Mouse (Mus musculus) embryonic facial prominence, embryonic 10.5 days (tissue): ENCODE measurements around the gene Rspry1. TPM values are rescaled to one million over a fixed set of nuclear protein-coding genes. Genes with fewer than 3 reads are reported as not detected.
A peak's percentile ranks its signal among the peaks of the same experiment; 100 is the strongest.

Source experiments
- DNase-seq: peaks from one replicate; pipeline ENCODE4 v3.0.0-alpha.2; 2017; ENCODE audit warnings: low spot score
- H3K27ac ChIP-seq: fragments of 300-500 bp; sonication (generic); replicated peaks from 2 replicates; pipeline ENCODE4 v1.5.1; 2016; ENCODE audit warnings: mild to moderate bottlenecking
- H3K27me3 ChIP-seq: fragments of 300-500 bp; sonication (generic); replicated peaks from 2 replicates; pipeline ENCODE4 v1.6.1; 2016; ENCODE audit warnings: low read depth, mild to moderate bottlenecking; ENCODE audit not compliant: poor library complexity, severe bottlenecking
- H3K36me3 ChIP-seq: fragments of 300-500 bp; sonication (generic); replicated peaks from 2 replicates; pipeline ENCODE4 v1.6.1; 2016; ENCODE audit warnings: mild to moderate bottlenecking, moderate library complexity
- H3K4me1 ChIP-seq: fragments of 300-500 bp; sonication (generic); 2 replicates; pipeline ENCODE4 v1.6.1; 2016
- H3K4me3 ChIP-seq: fragments of 300-500 bp; sonication (generic); 2 replicates; pipeline ENCODE4 v1.5.1; 2016; ENCODE audit warnings: mild to moderate bottlenecking, moderate library complexity
- H3K9me3 ChIP-seq: fragments of 300-500 bp; sonication (generic); 2 replicates; pipeline ENCODE4 v1.6.1; 2016; ENCODE audit warnings: mild to moderate bottlenecking
- WGBS: fragments of 180-500 bp; shearing (Covaris S2); methylation state at CpG from one replicate; pipeline ENCODE4 v1.1.7; 2016; 5-methylcytosine and 5-hydroxymethylcytosine counted together
- polyA plus RNA-seq: library from polyadenylated mRNA; unstranded; fragments of >200 nt; fragmentation: Nextera tagmentation; extraction: Ambion mirVana; gene quantifications from 2 replicates; pipeline ENCODE4 v1.2.1, GENCODE M21; 2016

The Rspry1 gene
- polyA plus RNA-seq, 1 experiment from 2014 or later, result 47.1 TPM

DNA sequence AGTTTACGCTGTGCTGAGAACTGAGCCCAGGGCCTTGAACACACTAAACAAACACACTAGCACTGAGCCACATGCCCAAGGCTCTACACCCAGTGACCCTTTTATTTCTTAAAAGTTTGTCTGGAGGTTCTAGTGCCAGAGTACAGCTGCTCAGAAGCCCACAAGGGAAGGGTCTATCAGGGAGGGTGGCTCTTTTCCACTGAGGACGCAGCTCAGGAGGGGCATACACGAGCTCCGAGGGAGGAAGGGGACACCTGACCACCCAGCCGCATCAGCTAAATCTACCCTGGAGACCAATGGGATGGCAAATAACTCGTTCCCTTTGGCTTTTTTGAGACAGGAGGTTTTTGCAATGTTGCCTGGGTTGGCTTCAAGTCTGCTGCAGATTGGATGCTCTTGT lies 96.2 kb downstream of the Rspry1 start:
- Histone ChIP-seq H3K27me3 (peaks cover 63% of the 10 kb centered on the region), H3K9me3 (no peaks in the 10 kb centered on the region), H3K36me3 (no peaks in the 10 kb centered on the region), H3K27ac (no peak overlapping the region), H3K4me3 (no peak overlapping the region), H3K4me1 (peaks cover 20% of the 10 kb centered on the region)
- peak; percentile 4 for DNase-seq
- WGBS, result 79% methylated on average over 6 of the region's 6 CpGs

DNA sequence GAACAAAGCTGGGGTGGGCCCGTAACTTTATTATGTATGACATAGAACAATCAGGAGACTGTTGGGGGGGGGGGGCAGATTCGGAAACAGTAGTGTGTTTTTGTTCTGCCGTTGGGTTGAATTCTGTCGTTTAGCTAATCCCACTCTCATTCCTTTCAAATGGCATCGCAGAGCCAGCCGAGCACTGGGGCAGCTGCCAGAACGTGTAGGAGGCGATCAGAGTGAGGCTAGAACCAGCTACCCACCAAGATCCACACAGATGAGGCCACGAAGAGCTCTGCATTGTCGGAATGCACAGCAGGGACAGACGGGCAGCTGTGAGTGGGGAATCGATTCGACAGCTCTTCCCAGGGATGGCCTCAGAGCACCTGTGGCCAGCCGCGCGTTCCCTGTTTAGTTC lies 97.6 kb downstream of the Rspry1 start:
- Histone ChIP-seq H3K4me3 (no peak overlapping the region), H3K4me1 (peaks cover 20% of the 10 kb centered on the region), H3K27me3 (peaks cover 49% of the 10 kb centered on the region), H3K36me3 (no peaks in the 10 kb centered on the region), H3K27ac (no peak overlapping the region), H3K9me3 (no peaks in the 10 kb centered on the region)
- peak; percentile 6 for DNase-seq
- 70% methylated on average over 16 of the region's 16 CpGs for WGBS

DNA sequence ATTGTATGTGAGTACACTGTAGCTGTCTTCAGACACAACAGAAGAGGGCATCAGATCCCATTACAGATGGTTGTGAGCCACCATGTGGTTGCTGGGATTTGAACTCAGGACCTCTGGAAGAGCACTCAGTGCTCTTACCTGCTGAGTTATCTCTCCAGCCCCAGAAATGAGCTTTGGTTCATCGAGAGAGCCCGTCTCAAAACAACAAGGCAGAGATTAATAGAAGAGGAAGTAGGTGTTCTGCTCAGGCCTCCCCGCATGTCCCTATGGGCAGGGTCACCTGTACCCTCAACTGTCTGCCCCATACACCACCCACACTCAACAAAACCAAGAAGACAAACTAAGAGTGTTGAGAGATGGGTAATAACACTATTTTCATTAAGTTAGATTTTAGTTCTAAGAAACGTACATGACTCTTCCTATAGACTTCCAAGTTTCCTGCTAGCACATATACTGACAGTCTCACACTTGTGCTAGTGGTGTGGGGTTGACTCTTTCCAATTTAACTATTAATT lies 98.7 kb downstream of the Rspry1 start:
- DNase-seq, result peak; percentile 3

DNA sequence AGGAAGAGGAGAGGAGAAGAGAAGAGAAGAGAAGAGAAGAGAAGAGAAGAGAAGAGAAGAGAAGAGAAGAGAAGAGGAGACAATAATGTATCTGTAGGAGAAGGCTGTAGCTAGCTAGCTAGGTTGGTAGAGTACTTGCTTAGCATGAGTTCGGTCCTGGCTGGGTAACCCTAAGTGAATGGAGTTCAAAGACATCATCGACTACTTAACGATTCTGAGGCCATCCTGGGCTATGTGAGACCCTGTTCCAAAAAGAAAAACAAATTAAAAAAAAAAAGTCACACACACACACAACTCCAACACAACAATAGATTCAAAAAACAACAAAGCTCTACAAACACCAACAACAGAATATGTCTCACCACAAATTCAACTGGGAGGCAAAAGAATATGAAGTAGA lies 100.4 kb downstream of the Rspry1 start:
- H3K9me3 ChIP-seq, result no peaks in the 10 kb centered on the region
- peak overlapping the region; percentile 60 for H3K4me3 ChIP-seq
- no peaks in the 10 kb centered on the region for H3K36me3 ChIP-seq
- 71% methylated on average over 3 of the region's 3 CpGs for WGBS
- peaks cover 26% of the 10 kb centered on the region for H3K27me3 ChIP-seq
- no peak for DNase-seq
- peaks cover 8% of the 10 kb centered on the region; the same call in 1 of the 2 replicates for H3K4me1 ChIP-seq
- no peak overlapping the region for H3K27ac ChIP-seq

More for the DNA sequence above, 98.7 kb downstream of the Rspry1 start:
- Histone ChIP-seq H3K4me3 (no peak overlapping the region), H3K9me3 (no peaks in the 10 kb centered on the region), H3K27ac (no peak overlapping the region), H3K27me3 (peaks cover 43% of the 10 kb centered on the region), H3K36me3 (no peaks in the 10 kb centered on the region), H3K4me1 (peaks cover 12% of the 10 kb centered on the region)
- WGBS, result 91% methylated on average over 4 of the region's 4 CpGs

GRCm38 (mm10) chr8:94702844-94703813 lies 101.4 kb downstream of the Rspry1 start:
- Histone ChIP-seq H3K4me3 (peak overlapping the region; percentile 60), H3K9me3 (no peaks in the 10 kb centered on the region), H3K27me3 (peaks cover 16% of the 10 kb centered on the region), H3K4me1 (peaks cover 11% of the 10 kb centered on the region; the same call in 1 of the 2 replicates), H3K27ac (peak overlapping the region; percentile 40), H3K36me3 (no peaks in the 10 kb centered on the region)
- peak; percentile 89 for DNase-seq
- WGBS, result under 1% methylated on average over 35 of the region's 35 CpGs

GRCm38 (mm10) chr8:94703972-94704668 lies 102.4 kb downstream of the Rspry1 start:
- H3K36me3 ChIP-seq, result no peaks in the 10 kb centered on the region
- H3K9me3 ChIP-seq, result no peaks in the 10 kb centered on the region
- peak overlapping the region; percentile 60 for H3K4me3 ChIP-seq
- WGBS, result under 1% methylated on average over 35 of the region's 35 CpGs
- no peak overlapping the region; the same call in 1 of the 2 replicates for H3K27ac ChIP-seq
- H3K4me1 ChIP-seq, result peaks cover 11% of the 10 kb centered on the region; the same call in 1 of the 2 replicates
- H3K27me3 ChIP-seq, result peaks cover 11% of the 10 kb centered on the region; the same call in 1 of the 2 replicates
- DNase-seq, result peak; percentile 96

GRCm38 (mm10) chr8:94704669-94704984 lies 102.9 kb downstream of the Rspry1 start:
- Histone ChIP-seq H3K4me3 (peak overlapping the region; percentile 60), H3K4me1 (peaks cover 11% of the 10 kb centered on the region; the same call in 1 of the 2 replicates), H3K27ac (no peak overlapping the region), H3K9me3 (no peaks in the 10 kb centered on the region), H3K27me3 (peaks cover 6% of the 10 kb centered on the region; the same call in 1 of the 2 replicates), H3K36me3 (no peaks in the 10 kb centered on the region)
- WGBS, result 19% methylated on average over 9 of the region's 9 CpGs
- DNase-seq, result no peak

DNA sequence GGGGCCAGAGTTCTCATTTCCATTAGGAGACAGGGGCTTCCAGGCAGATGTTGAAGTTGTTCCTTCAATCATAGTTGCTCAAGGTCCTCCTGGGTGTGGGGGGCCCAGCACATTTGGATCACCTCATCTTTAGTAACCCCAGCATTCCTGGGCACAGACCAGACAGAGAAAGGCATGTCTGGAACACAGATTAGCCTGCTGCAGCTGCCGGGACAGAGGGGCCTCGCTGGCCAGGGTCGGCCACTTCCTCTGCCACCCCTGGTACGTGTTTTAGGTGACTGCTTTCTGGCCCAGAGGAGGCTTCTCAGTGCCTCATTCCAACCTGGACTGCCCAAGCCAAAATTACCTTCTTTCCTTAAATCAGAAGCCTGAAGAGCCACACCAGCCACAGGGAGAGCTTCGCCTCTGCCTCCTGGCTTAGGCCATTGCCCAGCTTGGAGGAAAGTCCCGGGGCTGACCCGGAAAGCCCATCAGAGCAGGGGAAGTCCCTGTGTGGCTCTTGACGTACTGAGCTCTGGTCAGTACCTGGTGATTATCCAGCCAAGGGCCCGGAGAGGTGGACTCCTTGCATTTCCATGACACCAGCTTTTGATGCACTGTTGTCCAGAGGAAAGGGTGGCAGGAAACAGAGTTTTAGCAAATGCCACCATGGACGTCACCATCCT lies 104.0 kb downstream of the Rspry1 start:
- no peak for DNase-seq
- no peaks in the 10 kb centered on the region for H3K9me3 ChIP-seq
- 87% methylated on average over 10 of the region's 10 CpGs for WGBS
- no peak overlapping the region for H3K4me3 ChIP-seq
- H3K27ac ChIP-seq, result no peak overlapping the region
- H3K4me1 ChIP-seq, result peaks cover 11% of the 10 kb centered on the region; the same call in 1 of the 2 replicates
- 0 out of 2 replicates have a peak, but pooled peaks cover 5% of the 10 kb centered on the region for H3K27me3 ChIP-seq
- H3K36me3 ChIP-seq, result no peaks in the 10 kb centered on the region

GRCm38 (mm10) chr8:94706732-94707395 lies 105.1 kb downstream of the Rspry1 start:
- Histone ChIP-seq H3K36me3 (no peaks in the 10 kb centered on the region), H3K27ac (no peak overlapping the region), H3K4me1 (peaks cover 11% of the 10 kb centered on the region; the same call in 1 of the 2 replicates), H3K4me3 (no peak overlapping the region), H3K9me3 (no peaks in the 10 kb centered on the region), H3K27me3 (0 out of 2 replicates have a peak, but pooled peaks cover 5% of the 10 kb centered on the region)
- no peak for DNase-seq
- WGBS, result 79% methylated on average over 9 of the region's 9 CpGs
